Mouse (Mus musculus) mesoderm, embryonic 11.5 days (tissue): ENCODE measurements around the gene Dync1li1.

ENCODE experiments used
- DNase-seq: peaks from one replicate; pipeline ENCODE4 v3.0.0-alpha.2; 2012; ENCODE audit warnings: low read depth, low spot score

The Dync1li1 gene

GRCm38 (mm10) chr9:114767030-114767429, 78.4 kb downstream of the Dync1li1 start:
- no peak for DNase-seq

- no peak for DNase-seq
These were observed 78.9 kb downstream of the Dync1li1 start for GRCm38 (mm10) chr9:114767507-114767906.

- no peak for DNase-seq
These were observed 79.5 kb downstream of the Dync1li1 start for GRCm38 (mm10) chr9:114768066-114768465.

- DNase-seq: no peak
These were observed 81.6 kb downstream of the Dync1li1 start for GRCm38 (mm10) chr9:114770224-114770623.

- no peak for DNase-seq
These were observed 83.0 kb downstream of the Dync1li1 start for GRCm38 (mm10) chr9:114771565-114771964.
